Mouse (Mus musculus): Measurements from ENCODE around the gene Chd3.

GRCm38 (mm10) chr11:69373223-69373965 is 4.2 kb upstream of the Chd3 start:
- TF ChIP-seq CTCF (IDR thresholded peaks at IDR 0.05; ENCODE audit: low read depth) (no peak), EP300 (IDR thresholded peaks at IDR 0.05; ENCODE audit: low read depth) (no peak)
